Mouse (Mus musculus) olfactory bulb, adult 2 months (tissue): ENCODE measurements around the gene Tent4a.

Source experiments
- CTCF ChIP-seq: fragments of 200-500 bp; IDR thresholded peaks from 2 replicates; pipeline ENCODE4 v1.5.1; 2012; ENCODE audit warnings: low read depth, mild to moderate bottlenecking, low read length, moderate library complexity; ENCODE audit not compliant: insufficient read depth
- POLR2A ChIP-seq: fragments of 200-500 bp; IDR thresholded peaks from 2 replicates; pipeline ENCODE4 v1.6.1; 2012; ENCODE audit warnings: mild to moderate bottlenecking, low read depth, low read length, moderate library complexity; ENCODE audit not compliant: insufficient read depth

DNA sequence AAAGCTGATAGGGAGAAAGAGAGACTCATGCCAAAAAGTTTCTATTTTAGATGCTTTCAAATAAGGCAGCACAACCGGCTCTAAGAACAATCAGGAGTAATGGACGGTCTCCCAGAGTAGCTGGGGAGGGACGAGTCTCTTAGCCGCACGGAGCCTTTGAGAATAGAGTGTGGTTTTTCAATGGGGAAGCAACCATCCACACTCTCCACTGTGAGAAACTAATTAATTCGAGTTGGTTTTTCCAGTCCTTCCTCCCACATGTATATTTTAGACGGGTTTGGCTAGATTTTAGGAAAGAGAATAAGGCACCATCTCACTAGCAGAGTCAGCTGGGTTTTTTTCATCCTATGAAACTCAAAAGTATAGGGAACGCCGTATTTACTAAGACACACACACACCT is 27.6 kb upstream of the Tent4a start:
- TF ChIP-seq CTCF (no peak), POLR2A (no peak)
